Mouse (Mus musculus) bone marrow, adult 2 months (tissue): Measurements from ENCODE around the gene Krt26.
A peak's percentile ranks its signal among the peaks of the same experiment; 100 is the strongest.

ENCODE experiments used
- CTCF ChIP-seq: fragments of 200-500 bp; IDR thresholded peaks from 2 replicates; pipeline ENCODE4 v1.5.1; 2011; ENCODE audit warnings: low read length, control low read depth; ENCODE audit not compliant: control insufficient read depth, insufficient read depth
- POLR2A ChIP-seq: fragments of 200-500 bp; IDR thresholded peaks from 2 replicates; pipeline ENCODE4 v1.6.1; 2011; ENCODE audit warnings: low read depth, mild to moderate bottlenecking, control low read depth, low read length, borderline replicate concordance; ENCODE audit not compliant: control insufficient read depth

DNA sequence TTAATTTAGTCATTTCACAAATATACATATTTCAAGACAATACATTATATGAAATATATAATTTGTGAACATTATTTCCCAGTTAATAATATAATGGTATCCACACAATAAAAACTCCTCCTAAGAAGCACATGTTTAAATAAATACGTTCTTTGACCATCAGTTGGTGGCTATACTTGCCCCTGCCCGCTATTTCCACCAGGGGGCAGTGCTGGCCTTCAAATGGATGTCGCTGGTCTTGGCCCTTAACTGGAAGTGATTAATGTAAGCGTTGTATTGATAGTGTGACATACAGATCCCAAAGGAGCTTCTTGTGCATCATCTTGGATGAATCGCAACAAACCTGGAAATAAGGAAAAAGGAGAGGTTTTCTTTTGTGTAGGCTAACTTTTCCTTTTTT is 41.8 kb upstream of the Krt26 start:
- TF ChIP-seq CTCF: peak; percentile 81
- TF ChIP-seq POLR2A: no peak
